Mouse (Mus musculus): ENCODE measurements around the gene Psma4. TPM values are rescaled to one million over a fixed set of nuclear protein-coding genes. Genes with fewer than 3 reads are reported as not detected.

Gene Psma4
- polyA plus RNA-seq (2012; ENCODE audit: insufficient read depth, insufficient read length, low replicate concordance, missing spikeins): not detected in 2 replicates

- under 1% methylated on average over 64 of the region's 65 CpGs for WGBS
- peak; percentile 91 for TF ChIP-seq POLR2A (IDR thresholded peaks at IDR 0.05; ENCODE audit: insufficient read depth, low read depth, low read length)
- no peak for TF ChIP-seq CTCF (IDR thresholded peaks at IDR 0.05; ENCODE audit: insufficient read depth, low read depth, low read length)
- peak within 1 kb of the TSS; percentile 88 for H3K4me3 ChIP-seq (ENCODE audit: insufficient read depth, low read depth, low read length)
- peaks cover 4% of the 10 kb centered on the region for H3K4me1 ChIP-seq (ENCODE audit: control insufficient read depth, insufficient read depth, low read length)
- peak within 1 kb of the TSS; percentile 85 for H3K27ac ChIP-seq (ENCODE audit: insufficient read depth, low read depth, low read length)
These were observed at the start of gene Psma4, which contains the start of gene AY074887 for GRCm38 (mm10) chr9:54950575-54951321. Psma4 (plus strand) TSS chr9:54950790. AY074887 (minus strand) TSS chr9:54950998.

DNA sequence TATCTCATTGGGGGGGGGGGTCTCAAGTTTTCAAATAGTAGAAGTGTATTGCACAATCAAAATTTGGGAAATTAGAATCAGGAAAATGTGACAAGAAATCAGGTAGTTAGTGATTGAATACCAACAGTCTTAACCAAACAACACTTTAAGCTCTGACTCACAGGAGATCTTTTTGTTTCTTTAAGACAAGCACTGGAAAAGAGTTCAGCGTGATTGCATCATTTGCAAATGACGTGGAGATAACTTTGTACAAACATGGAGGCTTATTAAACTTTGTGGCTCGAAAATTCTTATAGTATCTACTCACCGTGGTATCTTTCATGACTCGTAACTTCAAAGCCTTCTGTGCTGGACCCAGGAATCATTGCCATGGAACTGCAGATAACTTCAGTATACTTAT is 41.1 kb upstream of the Psma4 start:
- 88% methylated on average over 5 of the region's 5 CpGs for WGBS
- no peak overlapping the region for H3K27ac ChIP-seq (ENCODE audit: insufficient read depth, low read depth, low read length)
- H3K4me1 ChIP-seq (ENCODE audit: control insufficient read depth, insufficient read depth, low read length): no peaks in the 10 kb centered on the region
- TF ChIP-seq POLR2A (IDR thresholded peaks at IDR 0.05; ENCODE audit: insufficient read depth, low read depth, low read length): no peak
- no peak for TF ChIP-seq CTCF (IDR thresholded peaks at IDR 0.05; ENCODE audit: insufficient read depth, low read depth, low read length)
- no peak overlapping the region for H3K4me3 ChIP-seq (ENCODE audit: insufficient read depth, low read depth, low read length)

DNA sequence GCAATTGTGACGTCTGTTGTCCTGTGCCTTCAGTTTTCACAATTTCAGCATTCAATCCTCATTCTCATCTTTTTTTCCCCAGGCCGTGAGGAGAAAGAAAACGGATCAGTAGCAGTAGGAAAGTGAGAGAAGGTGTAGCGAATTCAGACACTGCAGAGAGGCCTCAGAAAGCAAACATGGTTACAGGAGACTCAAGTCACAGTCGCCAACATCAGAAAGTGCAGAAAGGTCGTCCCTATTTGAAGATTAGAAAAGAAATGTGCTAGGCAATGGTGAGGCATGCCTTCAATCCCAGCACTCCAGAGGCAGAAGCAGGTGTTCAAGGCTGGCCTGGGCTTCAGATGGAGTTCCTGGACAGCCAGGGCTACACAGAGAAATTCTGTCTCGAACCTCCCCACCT is 35.0 kb upstream of the Psma4 start:
- Histone ChIP-seq H3K4me3 (ENCODE audit: insufficient read depth, low read depth, low read length) (no peak overlapping the region), H3K27ac (ENCODE audit: insufficient read depth, low read depth, low read length) (no peak overlapping the region), H3K4me1 (ENCODE audit: control insufficient read depth, insufficient read depth, low read length) (peaks cover 4% of the 10 kb centered on the region; the same call in 1 of the 2 replicates)
- TF ChIP-seq CTCF (IDR thresholded peaks at IDR 0.05; ENCODE audit: insufficient read depth, low read depth, low read length): no peak
- no peak for TF ChIP-seq POLR2A (IDR thresholded peaks at IDR 0.05; ENCODE audit: insufficient read depth, low read depth, low read length)
- WGBS: 66% methylated on average over 7 of the region's 7 CpGs

DNA sequence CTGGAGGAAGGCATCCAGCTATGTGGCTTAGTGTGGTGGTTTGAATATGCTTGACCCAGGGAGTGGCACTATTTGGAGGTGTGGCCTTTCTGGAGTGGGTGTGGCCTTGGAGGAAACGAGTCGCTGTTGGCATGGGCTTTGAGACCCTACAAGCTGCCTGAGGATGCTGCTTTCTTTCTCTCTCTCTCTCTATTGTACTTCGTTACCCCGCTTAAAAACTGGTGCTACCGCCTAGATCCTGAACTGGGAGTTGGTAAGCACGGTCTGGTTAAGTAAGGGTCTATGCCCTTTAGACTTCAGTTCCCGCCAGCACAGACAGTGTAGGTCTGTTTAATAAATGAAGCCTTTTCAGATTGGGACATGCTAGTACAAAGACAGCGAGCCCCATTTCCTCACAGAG is 34.2 kb upstream of the Psma4 start:
- no peak overlapping the region for H3K27ac ChIP-seq (ENCODE audit: insufficient read depth, low read depth, low read length)
- peaks cover 4% of the 10 kb centered on the region; the same call in 1 of the 2 replicates for H3K4me1 ChIP-seq (ENCODE audit: control insufficient read depth, insufficient read depth, low read length)
- H3K4me3 ChIP-seq (ENCODE audit: insufficient read depth, low read depth, low read length): no peak overlapping the region
- 77% methylated on average over 8 of the region's 8 CpGs for WGBS
- no peak for TF ChIP-seq POLR2A (IDR thresholded peaks at IDR 0.05; ENCODE audit: insufficient read depth, low read depth, low read length)
- TF ChIP-seq CTCF (IDR thresholded peaks at IDR 0.05; ENCODE audit: insufficient read depth, low read depth, low read length): no peak

DNA sequence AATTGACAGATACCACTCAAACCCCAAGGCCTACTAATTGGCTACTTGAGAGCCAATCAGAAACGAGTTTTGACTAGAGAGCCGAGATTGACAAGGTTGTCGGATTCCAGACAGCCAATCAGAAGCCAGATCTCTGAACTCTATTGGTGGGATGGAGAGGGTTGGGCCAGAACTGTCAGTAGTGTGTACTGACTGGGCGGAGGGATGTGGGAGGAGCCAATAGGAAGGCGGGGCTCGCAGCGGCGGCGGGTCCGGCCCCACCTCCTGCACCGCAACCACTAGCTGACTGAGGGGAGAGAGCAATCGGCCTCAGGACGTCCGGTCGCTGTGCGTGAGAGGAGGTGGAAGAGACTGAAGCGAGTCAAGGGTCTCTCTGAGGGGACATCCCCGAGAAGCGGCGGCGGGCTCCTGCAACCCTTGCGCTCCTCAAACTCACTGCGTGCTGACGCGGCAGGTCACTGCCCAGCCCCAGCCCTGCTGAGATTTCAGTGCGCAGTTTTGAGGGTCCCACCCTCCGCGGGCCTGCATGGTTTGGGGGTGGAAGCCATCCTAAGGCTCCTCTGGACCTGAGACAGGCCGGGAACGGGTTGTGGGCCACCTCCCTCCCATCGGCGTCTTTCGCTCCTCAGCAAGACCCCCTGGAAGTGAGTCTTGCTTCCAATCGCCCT is 33.4 kb upstream of the Psma4 start, which contains the start of gene Hykk:
Hykk (plus strand) TSS at position 274 of the 668 bp plus-strand sequence.
- WGBS: under 1% methylated on average over 34 of the region's 34 CpGs
- TF ChIP-seq POLR2A (IDR thresholded peaks at IDR 0.05; ENCODE audit: insufficient read depth, low read depth, low read length) (no peak), CTCF (IDR thresholded peaks at IDR 0.05; ENCODE audit: insufficient read depth, low read depth, low read length) (no peak)
- Histone ChIP-seq H3K4me1 (ENCODE audit: control insufficient read depth, insufficient read depth, low read length) (peaks cover 4% of the 10 kb centered on the region; the same call in 1 of the 2 replicates), H3K27ac (ENCODE audit: insufficient read depth, low read depth, low read length) (no peak within 1 kb of the TSS), H3K4me3 (ENCODE audit: insufficient read depth, low read depth, low read length) (peak within 1 kb of the TSS; percentile 67)

DNA sequence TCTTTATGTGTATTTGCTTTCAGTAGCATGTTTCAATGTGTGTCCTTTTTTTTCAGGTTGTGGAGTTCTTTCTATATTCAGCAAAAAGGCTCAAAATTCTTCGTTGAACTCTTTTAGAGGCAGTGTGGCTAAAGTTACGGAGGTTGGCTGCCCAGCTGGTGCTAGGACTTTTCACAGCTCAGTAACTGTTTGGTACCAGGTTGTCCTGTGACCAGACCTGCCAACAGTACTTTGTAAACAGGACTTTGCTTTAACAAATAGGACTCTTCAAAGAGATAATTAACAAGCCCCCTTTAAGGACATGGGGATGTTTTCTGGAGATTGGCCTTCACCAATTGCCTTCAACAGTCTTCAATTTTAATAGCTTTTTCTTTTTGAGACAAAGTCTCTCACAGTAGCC is 32.4 kb upstream of the Psma4 start:
- Histone ChIP-seq H3K27ac (ENCODE audit: insufficient read depth, low read depth, low read length) (no peak overlapping the region), H3K4me3 (ENCODE audit: insufficient read depth, low read depth, low read length) (no peak overlapping the region), H3K4me1 (ENCODE audit: control insufficient read depth, insufficient read depth, low read length) (peaks cover 4% of the 10 kb centered on the region; the same call in 1 of the 2 replicates)
- TF ChIP-seq POLR2A (IDR thresholded peaks at IDR 0.05; ENCODE audit: insufficient read depth, low read depth, low read length) (no peak), CTCF (IDR thresholded peaks at IDR 0.05; ENCODE audit: insufficient read depth, low read depth, low read length) (no peak)
- 63% methylated on average over 2 of the region's 2 CpGs for WGBS

- 96% methylated on average over 5 of the region's 5 CpGs for WGBS
- H3K4me1 ChIP-seq (ENCODE audit: control insufficient read depth, insufficient read depth, low read length): peaks cover 4% of the 10 kb centered on the region; the same call in 1 of the 2 replicates
These were observed 31.8 kb upstream of the Psma4 start for GRCm38 (mm10) chr9:54918781-54919180.

DNA sequence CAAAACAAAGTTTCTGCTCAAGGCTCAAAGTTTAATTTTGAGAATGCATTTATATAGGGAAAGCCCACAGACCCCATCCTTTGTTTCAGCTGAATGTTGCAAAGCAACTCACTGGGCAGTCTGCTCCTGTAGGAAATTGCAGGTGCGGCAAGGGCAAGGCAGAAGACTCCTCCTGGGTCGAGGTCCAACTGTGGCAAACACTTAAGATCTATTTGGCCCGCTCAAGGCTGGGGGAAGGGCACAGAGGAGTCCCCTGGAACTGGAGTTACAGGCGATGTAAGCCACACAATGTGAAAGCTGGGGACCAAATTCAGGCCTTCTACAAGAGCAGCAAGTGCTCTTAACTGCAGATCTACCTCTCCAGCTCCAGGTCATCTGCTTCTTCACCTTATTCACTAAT is 30.6 kb upstream of the Psma4 start:
- peaks cover 4% of the 10 kb centered on the region; the same call in 1 of the 2 replicates for H3K4me1 ChIP-seq (ENCODE audit: control insufficient read depth, insufficient read depth, low read length)
- WGBS: 64% methylated on average over 4 of the region's 4 CpGs
- H3K4me3 ChIP-seq (ENCODE audit: insufficient read depth, low read depth, low read length): no peak overlapping the region
- no peak overlapping the region for H3K27ac ChIP-seq (ENCODE audit: insufficient read depth, low read depth, low read length)
- TF ChIP-seq POLR2A (IDR thresholded peaks at IDR 0.05; ENCODE audit: insufficient read depth, low read depth, low read length) (no peak), CTCF (IDR thresholded peaks at IDR 0.05; ENCODE audit: insufficient read depth, low read depth, low read length) (no peak)

More at GRCm38 (mm10) chr9:54918781-54919180, 31.8 kb upstream of the Psma4 start:
- H3K4me3 ChIP-seq (ENCODE audit: insufficient read depth, low read depth, low read length): no peak overlapping the region
- H3K27ac ChIP-seq (ENCODE audit: insufficient read depth, low read depth, low read length): no peak overlapping the region
- TF ChIP-seq POLR2A (IDR thresholded peaks at IDR 0.05; ENCODE audit: insufficient read depth, low read depth, low read length): no peak
- no peak for TF ChIP-seq CTCF (IDR thresholded peaks at IDR 0.05; ENCODE audit: insufficient read depth, low read depth, low read length)

- Histone ChIP-seq H3K27ac (ENCODE audit: insufficient read depth, low read depth, low read length) (no peak overlapping the region), H3K4me3 (ENCODE audit: insufficient read depth, low read depth, low read length) (no peak overlapping the region), H3K4me1 (ENCODE audit: control insufficient read depth, insufficient read depth, low read length) (no peaks in the 10 kb centered on the region)
- TF ChIP-seq POLR2A (IDR thresholded peaks at IDR 0.05; ENCODE audit: insufficient read depth, low read depth, low read length): no peak
- TF ChIP-seq CTCF (IDR thresholded peaks at IDR 0.05; ENCODE audit: insufficient read depth, low read depth, low read length): no peak
- WGBS: 78% methylated on average over 1 of the region's 1 CpGs
These were observed 19.8 kb upstream of the Psma4 start for GRCm38 (mm10) chr9:54930741-54931140.
